Mouse (Mus musculus): ENCODE data around the gene Olfr313.

- no peak for TF ChIP-seq CTCF (IDR thresholded peaks at IDR 0.05; ENCODE audit: low read depth)
- no peak for TF ChIP-seq EP300 (IDR thresholded peaks at IDR 0.05; ENCODE audit: low read depth)
These were observed 30.6 kb upstream of the Olfr313 start for GRCm38 (mm10) chr11:58784182-58784581.
